Mouse (Mus musculus) liver (tissue): ENCODE results near the gene 2210011C24Rik.
"Not testable (repeated sequence)": the region's sequence is repeated elsewhere in the genome, so short reads cannot be mapped to it uniquely, and the experiment has no call there.

Source experiments
- DNase-seq: peaks from one replicate; pipeline ENCODE4 v3.0.0-alpha.2; 2020; ENCODE audit warnings: mixed read lengths

The 2210011C24Rik gene

DNA sequence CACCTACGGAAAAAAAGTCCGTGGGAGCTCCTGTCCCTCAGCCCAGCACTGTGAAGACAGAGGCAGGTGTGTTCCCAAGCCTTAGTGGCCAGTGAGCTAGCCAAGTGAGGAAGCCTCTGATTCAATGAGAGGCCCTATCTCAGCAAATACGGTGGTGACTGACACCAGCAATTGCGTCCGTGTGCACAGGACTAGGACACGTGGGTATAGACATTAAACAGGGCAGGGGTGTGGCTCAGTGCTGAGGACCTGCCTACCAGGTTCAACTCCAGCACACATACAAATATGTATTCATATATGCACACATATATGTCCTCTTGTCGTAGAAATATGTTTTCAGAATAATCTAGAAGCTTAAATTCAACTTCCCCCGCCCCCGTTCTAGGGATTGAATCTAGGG is 7.8 kb upstream of the 2210011C24Rik start:
- no peak for DNase-seq

DNA sequence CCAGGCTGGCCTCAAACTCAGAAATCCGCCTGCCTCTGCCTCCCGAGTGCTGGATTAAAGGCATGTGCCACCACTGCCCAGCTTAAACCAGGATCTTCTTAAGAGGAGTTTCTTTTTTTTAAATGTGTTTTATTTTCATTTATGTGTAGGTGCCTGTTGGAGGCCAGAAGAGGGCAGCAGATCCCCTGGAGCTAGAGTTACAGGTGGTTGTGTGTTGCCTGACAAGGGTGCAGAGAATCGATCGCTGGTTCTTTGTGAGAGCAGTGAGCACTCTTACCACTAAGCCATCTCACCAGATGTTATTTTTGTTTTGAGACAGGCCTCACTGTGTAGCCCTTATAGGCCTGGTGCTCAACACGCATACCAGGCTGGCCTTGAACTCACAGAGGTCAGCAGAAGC is 3.9 kb upstream of the 2210011C24Rik start:
- DNase-seq = no peak

DNA sequence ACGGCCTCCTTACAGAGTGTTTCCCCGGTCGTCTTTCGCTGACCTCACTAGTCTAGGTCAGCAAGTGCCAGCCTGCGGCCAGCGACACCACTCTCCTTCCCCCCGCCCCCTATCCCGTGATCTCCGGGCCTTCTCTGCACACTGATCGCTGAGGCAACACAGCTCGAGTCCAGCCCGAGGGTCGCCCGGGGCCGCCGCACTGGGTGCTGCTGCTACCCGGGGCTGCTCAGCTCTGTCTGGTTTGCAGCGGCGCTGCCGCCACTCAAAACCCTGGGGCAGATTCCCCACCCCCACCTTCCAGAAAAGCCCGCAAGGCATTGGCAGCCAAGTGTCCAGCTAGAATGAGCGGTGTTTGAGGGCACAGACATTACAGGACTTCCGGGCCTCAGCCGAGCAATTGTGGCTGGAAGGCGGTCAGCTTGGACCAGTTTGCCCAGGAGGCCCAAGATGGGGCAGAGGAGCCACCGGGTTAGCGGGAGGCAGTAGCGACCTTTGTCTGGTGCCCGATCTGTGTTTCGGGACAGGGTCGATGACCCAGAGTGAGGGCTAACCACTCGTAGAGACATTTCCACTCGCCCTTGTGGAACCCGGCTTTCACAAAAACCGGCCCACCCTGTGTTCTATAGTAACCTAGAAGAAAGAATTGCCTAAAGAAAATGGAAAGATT is 661 bp upstream of the 2210011C24Rik start:
- DNase-seq = peak; percentile 21

DNA sequence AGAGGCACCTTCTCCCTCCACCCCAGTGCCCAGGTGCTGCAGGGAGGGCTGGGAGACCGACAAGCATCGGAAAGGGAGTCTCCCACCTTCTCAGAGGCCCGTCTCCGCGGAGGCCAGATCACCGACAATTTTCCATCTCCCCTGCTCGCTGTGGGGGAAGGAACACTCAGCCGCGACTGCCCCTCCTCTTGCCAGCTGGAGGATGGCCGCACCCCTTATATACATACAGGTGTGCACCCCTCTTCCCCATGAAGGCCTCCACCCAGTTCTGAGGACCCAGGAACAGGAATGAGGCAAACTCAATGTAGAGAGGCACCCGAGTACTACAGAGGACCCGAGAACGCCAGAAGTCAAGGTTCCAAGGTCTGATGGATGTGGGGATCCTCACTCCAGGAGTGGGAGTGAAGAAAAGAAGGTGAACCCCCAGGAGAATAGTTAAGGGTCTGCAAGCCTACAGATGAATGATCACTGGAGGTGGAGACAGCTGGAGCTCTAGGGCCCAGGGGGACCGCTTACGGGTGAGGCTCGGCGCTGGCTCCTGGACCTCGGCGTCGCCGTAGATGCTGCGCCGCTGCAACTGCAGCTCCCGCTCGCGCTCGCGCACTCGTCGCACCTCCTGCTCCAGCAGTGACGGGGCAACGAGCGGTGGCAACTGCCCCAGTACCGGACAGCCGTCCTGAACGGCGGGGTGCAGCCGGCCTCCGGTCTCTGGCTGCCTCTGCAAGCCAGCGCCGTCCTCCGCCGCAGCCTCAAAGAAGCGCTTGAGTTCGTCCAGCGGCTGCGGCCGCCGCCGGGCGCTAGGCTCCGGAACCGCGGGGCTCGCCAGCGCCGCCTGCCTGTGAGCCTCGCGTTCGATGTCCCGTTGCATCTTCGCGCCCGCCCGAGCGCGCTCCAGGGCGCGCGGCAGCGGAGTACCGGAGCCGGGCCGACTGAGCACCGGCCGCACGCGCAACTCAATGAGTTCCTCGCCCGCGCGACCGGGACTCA is 1.1 kb downstream of the 2210011C24Rik start:
- peak; percentile 69 for DNase-seq

DNA sequence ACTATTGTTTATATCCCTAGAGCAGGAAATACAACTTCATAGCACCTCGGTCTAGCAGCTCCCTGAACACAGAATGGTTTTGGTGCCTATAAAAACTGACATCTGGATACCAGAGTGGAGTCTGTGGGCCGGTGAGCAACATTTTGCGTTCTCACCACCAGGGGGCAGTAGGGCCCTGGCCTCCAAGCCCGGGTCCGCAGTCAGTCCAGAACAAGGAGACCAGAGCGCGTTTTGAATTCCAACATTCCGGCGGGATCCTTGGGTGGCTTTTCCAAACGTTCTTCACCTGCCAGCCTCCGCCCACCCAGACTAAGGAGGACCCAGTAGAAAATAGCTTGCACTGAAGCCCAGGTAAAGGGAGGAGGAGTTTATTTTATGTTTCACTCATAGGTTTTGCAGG is 2.1 kb downstream of the 2210011C24Rik start:
- peak; percentile 82 for DNase-seq

GRCm38 (mm10) chr8:84008362-84008761 is 3.6 kb downstream of the 2210011C24Rik start:
- DNase-seq = no peak

DNA sequence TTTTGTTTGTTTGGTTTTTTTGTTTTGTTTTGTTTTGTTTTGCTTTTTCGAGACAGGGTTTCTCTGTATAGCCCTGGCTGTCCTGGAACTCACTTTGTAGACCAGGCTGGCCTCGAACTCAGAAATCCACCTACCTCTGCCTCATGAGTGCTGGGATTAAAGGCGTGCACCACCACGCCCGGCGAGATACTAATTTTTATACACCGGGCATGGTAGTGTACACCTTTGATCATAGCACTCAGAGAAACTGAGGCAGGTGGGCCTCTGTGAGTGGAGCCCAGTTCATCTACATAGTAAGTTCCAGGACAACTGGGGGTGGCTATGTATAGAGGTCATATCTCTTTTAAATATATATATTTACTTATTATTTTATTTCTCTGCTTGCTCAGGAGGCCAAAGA is 6.5 kb downstream of the 2210011C24Rik start:
- not testable (repeated sequence) for DNase-seq

DNA sequence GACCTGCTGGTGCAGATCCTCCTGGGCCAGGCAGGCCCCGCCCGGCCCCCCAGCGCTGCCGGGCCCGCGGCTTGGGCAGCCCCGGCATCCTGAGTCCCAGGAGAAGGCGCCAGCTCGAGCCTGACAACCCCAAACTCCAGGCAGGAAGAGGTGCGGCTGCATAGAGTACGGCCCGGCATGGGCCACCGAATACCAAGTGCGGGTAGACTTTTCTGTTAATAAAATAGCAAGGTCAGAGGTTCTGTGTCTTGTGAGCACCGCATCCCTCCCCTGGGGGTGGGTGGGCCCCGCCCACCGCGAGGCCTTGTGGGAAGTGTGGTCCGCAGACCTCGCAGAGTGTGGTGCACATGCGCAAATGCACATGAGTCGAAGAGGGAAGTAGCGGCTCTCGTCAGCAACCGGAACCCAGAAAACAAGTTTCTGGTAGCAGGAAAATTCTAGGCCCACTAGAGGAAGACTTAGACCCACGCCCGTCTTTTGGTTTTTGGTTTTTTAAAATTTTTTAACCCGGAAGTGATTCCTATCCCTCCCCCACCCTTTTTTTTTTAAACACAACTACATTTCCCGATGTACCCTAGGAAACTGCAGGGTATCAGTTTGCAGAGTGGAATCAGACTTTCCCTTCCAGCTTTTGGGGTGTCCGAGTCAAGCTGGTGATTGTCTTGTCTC is 7.3 kb downstream of the 2210011C24Rik start:
- DNase-seq = peak; percentile 94

GRCm38 (mm10) chr8:84003612-84004246 is 8.2 kb downstream of the 2210011C24Rik start:
- no peak for DNase-seq

- no peak for DNase-seq
These were observed 8.9 kb downstream of the 2210011C24Rik start for GRCm38 (mm10) chr8:84002957-84003611.

DNA sequence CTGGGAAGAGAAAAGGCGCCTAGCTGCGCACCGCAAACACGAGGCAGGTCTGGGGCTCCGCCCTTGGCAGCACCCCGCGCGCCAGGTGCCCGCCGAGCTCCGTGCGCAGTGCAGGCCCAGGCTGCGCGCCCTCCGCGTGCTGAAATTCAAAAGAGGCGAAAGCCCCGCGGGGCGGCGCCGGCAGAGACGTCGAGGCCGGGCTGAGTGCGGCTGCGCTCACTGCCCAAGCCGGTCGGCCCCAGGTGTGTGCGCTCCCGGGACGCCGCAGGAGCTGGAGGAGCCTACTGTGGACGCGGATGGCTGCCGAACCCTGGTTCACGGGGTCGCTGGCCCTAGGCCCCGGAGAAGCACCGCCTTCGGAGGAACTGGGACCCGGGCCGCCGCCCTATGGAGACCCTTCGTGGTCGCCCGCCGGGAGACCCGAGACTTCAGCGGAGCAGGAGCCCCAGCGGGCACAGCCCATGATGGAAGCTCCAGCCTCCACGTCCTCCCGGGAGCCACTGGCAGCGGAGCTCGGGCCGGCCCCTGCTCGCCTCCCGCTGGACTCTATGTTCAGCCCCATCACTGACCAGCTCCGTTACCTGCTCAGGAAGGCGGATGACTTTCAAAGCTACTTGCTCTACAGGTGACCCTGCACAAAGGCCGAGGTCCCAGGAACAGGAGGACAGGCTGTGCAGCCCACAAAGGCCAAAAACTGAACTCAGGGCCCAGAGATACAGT is 10.5 kb downstream of the 2210011C24Rik start, which contains the start of gene 1700067K01Rik:
1700067K01Rik (plus strand) TSS at position 222 of the 720 bp plus-strand sequence.
- DNase-seq = no peak

DNA sequence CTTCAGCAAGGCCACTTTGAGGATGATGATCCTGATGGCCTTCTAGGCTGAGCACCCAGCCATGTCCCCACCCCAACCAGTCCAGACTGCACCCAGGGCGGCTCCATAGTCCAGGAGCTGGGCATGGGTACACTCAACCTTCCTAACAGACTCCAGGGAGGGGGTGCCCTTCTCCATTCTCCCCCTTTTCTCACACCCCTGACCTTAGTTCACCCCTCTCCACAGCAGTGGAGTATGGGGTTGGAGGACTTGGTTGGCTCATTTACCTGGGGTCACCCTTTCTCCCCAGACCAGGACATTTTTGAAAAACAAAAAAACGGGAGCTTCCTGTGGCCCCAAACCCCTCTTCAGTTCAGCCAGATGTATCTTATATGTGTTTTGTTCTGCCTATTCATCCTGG is 12.1 kb downstream of the 2210011C24Rik start:
- no peak for DNase-seq

DNA sequence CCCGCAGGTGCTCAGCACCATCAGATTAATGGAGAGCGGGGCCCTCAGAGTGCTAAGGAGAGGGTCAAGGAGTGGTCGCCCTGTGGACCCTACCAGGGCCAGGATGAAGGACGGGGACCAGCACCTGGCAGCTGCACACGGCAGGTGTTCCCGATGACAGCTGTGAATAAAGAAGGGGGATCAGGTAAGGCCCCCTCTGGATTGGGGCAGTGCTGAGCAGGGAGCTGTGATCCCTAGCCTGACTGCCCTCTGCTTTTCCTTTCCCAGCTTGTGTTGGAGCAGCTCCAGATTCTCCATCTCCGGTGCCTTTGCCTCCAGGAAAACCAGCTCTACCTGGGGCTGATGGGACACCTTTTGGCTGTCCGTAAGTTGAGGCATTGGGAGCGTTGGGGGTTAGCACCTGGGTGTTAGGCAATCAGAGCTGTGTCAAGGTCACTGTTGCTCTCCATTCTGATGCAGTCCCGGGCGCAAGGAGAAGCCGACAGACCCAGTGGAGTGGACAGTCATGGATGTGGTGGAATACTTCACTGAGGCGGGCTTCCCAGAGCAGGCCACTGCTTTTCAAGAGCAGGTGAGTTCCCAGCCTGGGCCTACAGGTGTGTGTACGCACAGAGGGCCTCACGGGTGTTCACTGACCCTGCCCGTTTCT is 12.8 kb downstream of the 2210011C24Rik start:
- no peak for DNase-seq

DNA sequence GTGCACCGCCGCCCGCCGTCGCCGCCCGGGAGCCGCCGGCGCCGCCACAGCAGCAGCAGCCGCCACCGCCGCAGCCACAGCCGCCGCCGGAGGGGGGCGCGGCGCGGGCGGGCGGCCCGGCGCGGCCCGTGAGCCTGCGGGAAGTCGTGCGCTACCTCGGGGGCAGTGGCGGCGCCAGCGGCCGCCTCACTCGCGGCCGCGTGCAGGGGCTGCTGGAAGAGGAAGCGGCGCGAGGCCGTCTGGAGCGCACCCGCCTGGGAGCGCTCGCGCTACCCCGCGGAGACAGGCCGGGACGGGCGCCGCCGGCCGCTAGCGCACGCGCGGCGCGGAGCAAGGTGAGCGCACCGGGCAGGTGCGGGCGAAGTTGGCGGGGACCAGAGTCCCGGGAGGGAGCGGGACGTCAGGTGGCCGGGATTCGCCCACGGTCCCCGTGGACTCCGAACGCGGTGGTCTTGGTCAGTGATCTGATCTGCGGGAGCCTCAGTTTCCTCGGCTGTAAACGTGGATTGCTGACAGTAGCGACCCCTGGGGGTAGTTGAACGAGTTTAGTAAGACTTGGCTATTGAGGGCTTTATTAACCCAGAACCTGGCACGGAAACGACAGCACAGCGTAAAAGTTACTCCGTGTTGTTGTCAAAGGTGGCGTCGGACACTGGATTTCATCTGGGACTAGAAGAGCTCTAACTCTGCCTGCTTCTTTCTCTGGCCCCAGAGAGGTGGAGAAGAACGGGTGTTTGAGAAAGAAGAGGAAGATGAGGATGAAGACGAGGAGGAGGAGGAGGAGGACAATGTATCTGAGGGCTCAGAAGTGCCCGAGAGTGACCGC is 13.5 kb downstream of the 2210011C24Rik start:
- DNase-seq = peak; percentile 76

DNA sequence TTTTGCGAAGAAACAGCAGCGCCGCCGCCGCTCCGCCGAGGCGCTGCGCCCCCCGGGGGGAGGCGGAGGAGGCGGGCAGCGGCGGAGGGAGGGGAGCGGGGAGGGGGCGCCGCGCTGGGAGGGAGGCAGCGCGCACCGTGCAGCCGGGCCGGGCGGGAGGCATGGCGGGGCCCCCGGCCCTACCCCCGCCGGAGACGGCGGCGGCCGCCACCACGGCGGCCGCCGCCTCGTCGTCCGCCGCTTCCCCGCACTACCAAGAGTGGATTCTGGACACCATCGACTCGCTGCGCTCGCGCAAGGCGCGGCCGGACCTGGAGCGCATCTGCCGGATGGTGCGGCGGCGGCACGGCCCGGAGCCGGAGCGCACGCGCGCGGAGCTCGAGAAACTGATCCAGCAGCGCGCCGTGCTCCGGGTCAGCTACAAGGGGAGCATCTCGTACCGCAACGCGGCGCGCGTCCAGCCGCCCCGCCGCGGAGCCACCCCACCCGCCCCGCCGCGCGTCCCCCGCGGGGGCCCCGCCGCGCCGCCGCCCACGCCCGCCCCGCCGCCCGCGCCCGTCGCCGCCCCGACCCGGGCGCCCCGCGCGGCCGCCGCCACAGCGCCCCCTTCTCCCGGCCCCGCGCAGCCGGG is 14.3 kb downstream of the 2210011C24Rik start, which contains the start of gene Samd1:
Samd1 (plus strand) TSS at position 162 of the 631 bp plus-strand sequence.
- peak; percentile 58 for DNase-seq

- peak; percentile 92 for DNase-seq
These were observed 15.1 kb downstream of the 2210011C24Rik start for GRCm38 (mm10) chr8:83996567-83997505.

DNA sequence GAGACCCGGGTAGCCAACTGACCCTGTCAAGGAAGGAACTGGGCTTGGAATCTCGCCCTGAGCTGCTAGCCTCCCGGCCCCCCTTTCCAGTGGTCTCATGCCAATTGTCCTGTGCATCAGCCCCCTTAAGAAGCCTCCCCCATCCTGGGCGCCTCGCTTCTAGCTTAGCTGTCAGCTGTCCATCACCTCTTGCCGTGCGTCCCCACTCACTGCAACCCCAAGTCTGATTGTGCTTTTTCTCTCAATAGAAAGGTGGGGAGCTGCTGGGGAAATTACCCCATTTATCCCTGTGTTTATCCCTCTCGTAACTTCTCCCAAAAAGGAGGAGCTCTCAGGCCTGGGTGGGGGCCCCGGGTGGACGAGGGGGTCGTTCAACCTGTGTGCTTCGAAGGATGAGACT is 16.0 kb downstream of the 2210011C24Rik start:
- no peak for DNase-seq

GRCm38 (mm10) chr8:83994030-83994429 is 17.9 kb downstream of the 2210011C24Rik start:
- no peak for DNase-seq
